Mouse (Mus musculus): ENCODE data around the gene Sc5d. TPM values are rescaled to one million over a fixed set of nuclear protein-coding genes. Genes with fewer than 3 reads are reported as not detected.

Sc5d gene
- 88.8 and 92.6 TPM in 2 replicates for polyA plus RNA-seq (2012; rRNA removed)

GRCm38 (mm10) chr9:42264145-42264544, at the start of gene Sc5d:
Gene Sc5d (minus strand): TSS chr9:42264256.
- DNase-seq, result peak; percentile 96 to 98

GRCm38 (mm10) chr9:42311311-42311710, 47.3 kb upstream of the Sc5d start:
- WGBS, result 96% methylated on average over 3 of the region's 3 CpGs
- Histone ChIP-seq H3K27me3 (ENCODE audit: control insufficient read depth, insufficient read depth, low read length) (no peaks in the 10 kb centered on the region), H3K27ac (ENCODE audit: insufficient read depth, low read length) (no peak overlapping the region), H3K4me1 (ENCODE audit: control insufficient read depth, insufficient read depth, low read length) (no peaks in the 10 kb centered on the region), H3K4me3 (replicated peaks; ENCODE audit: insufficient read depth, low read depth, low read length) (no peak overlapping the region)
- DNase-seq, result no peak
- TF ChIP-seq POLR2A (IDR thresholded peaks at IDR 0.05; ENCODE audit: borderline replicate concordance, insufficient read depth, low read length) (no peak), CTCF (IDR thresholded peaks at IDR 0.05; ENCODE audit: borderline replicate concordance, insufficient read depth, low read depth, low read length) (no peak)

More at GRCm38 (mm10) chr9:42264145-42264544, at the start of gene Sc5d:
- H3K27ac ChIP-seq (ENCODE audit: insufficient read depth, low read length), result peak within 1 kb of the TSS; percentile 58
- H3K4me1 ChIP-seq (ENCODE audit: control insufficient read depth, insufficient read depth, low read length), result peaks cover 2% of the 10 kb centered on the region; the same call in 1 of the 2 replicates
- WGBS, result under 1% methylated on average over 49 of the region's 49 CpGs
- TF ChIP-seq CTCF (IDR thresholded peaks at IDR 0.05; ENCODE audit: borderline replicate concordance, insufficient read depth, low read depth, low read length) (no peak), POLR2A (IDR thresholded peaks at IDR 0.05; ENCODE audit: borderline replicate concordance, insufficient read depth, low read length) (peak; percentile 69)
- H3K4me3 ChIP-seq (replicated peaks; ENCODE audit: insufficient read depth, low read depth, low read length), result peak within 1 kb of the TSS; percentile 95
- H3K27me3 ChIP-seq (ENCODE audit: control insufficient read depth, insufficient read depth, low read length), result no peaks in the 10 kb centered on the region

DNA sequence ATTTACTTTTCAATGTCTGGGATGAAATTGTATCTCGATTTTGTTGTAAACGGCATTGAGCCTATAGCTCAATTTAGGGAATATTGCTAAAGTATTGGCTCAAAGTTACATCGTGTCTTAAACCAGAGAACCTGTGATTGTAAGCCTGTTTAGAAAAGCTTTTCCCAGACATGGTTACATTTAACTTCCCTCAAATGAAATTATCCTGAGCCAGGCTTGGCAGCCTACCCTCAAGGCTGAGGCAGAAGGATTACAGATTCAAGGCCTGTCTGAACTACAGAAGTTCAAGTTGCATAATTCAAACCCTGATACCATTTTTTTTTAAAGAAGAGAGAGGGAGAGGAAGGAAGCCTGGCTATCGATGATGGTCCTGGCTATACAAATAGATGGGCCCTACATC, 39.8 kb upstream of the Sc5d start:
- Histone ChIP-seq H3K4me3 (replicated peaks; ENCODE audit: insufficient read depth, low read depth, low read length) (no peak overlapping the region), H3K27ac (ENCODE audit: insufficient read depth, low read length) (no peak overlapping the region), H3K4me1 (ENCODE audit: control insufficient read depth, insufficient read depth, low read length) (no peaks in the 10 kb centered on the region), H3K27me3 (ENCODE audit: control insufficient read depth, insufficient read depth, low read length) (no peaks in the 10 kb centered on the region)
- no peak for TF ChIP-seq POLR2A (IDR thresholded peaks at IDR 0.05; ENCODE audit: borderline replicate concordance, insufficient read depth, low read length)
- no peak for DNase-seq
- WGBS, result 94% methylated on average over 4 of the region's 4 CpGs

DNA sequence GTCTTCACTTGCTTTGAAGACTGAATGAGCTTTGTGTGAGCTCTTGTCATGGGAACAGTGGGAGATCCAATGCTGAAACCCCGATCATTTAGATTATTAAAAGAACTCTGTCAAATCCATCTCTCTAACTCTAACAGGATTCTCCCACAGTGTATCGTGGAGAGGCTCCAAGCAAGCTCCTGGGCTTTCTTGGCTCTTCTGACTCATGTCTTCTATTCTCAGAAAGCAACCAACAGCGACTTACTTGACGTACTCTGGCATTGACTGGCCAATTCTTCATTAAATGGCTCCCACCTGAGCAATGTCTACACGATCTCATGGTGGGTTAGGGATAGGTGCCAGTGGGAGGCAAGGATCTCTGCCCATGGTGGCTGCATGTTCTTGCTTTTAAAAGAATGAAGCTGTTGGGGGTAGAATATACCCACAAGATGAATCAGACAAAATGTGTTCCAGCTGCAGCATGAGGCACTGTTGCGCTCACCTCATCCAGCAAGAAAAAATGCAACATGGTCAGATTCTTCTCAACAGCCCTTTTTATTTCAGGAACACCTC, 37.1 kb upstream of the Sc5d start:
- Histone ChIP-seq H3K4me3 (replicated peaks; ENCODE audit: insufficient read depth, low read depth, low read length) (no peak overlapping the region), H3K27me3 (ENCODE audit: control insufficient read depth, insufficient read depth, low read length) (no peaks in the 10 kb centered on the region), H3K4me1 (ENCODE audit: control insufficient read depth, insufficient read depth, low read length) (no peaks in the 10 kb centered on the region), H3K27ac (ENCODE audit: insufficient read depth, low read length) (no peak overlapping the region)
- 31% methylated on average over 6 of the region's 6 CpGs for WGBS
- TF ChIP-seq CTCF (IDR thresholded peaks at IDR 0.05; ENCODE audit: borderline replicate concordance, insufficient read depth, low read depth, low read length), result no peak
- no peak for TF ChIP-seq POLR2A (IDR thresholded peaks at IDR 0.05; ENCODE audit: borderline replicate concordance, insufficient read depth, low read length)
- DNase-seq, result no peak

DNA sequence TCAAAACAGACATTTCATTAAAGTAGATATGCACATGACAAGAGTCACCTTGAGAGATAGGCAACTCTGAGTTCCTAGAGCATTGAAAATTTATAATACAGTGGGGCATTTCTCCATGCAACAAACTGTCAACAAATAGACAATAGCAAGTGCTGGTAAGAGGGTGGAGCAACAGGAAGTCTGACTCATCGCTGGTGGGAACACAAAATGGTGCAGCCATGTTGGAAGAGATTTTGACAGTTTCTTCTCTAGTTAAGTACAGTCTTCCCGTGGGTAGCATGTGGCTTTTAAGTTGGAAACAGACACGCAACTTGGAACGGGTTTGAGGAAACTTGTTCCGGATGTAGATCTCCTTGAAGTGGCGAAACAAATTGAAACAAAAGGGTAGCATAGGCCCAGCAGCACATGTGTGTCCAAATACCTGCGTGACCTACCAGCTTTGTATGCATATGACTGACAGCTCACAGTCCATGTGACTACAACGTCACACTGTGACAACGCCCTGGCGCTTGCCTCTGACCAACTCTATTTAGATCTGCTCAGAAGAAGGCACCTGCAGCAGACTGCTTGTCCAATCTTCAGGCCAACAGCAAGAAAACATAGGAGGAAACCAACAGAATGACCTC, 32.4 kb upstream of the Sc5d start:
- WGBS, result 93% methylated on average over 10 of the region's 10 CpGs
- no peaks in the 10 kb centered on the region for H3K4me1 ChIP-seq (ENCODE audit: control insufficient read depth, insufficient read depth, low read length)

DNA sequence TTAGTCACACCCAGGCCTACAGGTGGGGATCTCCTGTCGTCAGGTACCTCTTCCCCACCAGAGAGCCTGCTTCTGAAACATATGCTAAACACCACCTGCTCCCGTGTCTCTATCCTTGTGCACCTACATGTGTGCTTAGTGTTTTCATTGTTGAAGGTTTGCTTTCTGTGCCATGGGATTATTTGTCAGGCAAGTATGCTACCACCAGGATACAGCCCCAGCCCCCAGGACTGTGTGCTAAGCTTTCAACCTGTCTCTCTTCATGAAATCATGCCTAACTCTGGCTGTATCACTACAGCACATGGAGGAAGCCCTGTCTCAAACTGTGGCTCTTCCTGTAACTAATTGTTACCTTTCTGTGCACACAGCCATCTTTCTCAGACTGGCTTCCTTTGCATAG, 30.1 kb upstream of the Sc5d start:
- H3K27me3 ChIP-seq (ENCODE audit: control insufficient read depth, insufficient read depth, low read length), result no peaks in the 10 kb centered on the region
- H3K27ac ChIP-seq (ENCODE audit: insufficient read depth, low read length), result no peak overlapping the region
- no peaks in the 10 kb centered on the region for H3K4me1 ChIP-seq (ENCODE audit: control insufficient read depth, insufficient read depth, low read length)
- no peak for DNase-seq
- WGBS, result 86% methylated on average over 2 of the region's 2 CpGs
- no peak for TF ChIP-seq POLR2A (IDR thresholded peaks at IDR 0.05; ENCODE audit: borderline replicate concordance, insufficient read depth, low read length)
- no peak for TF ChIP-seq CTCF (IDR thresholded peaks at IDR 0.05; ENCODE audit: borderline replicate concordance, insufficient read depth, low read depth, low read length)
- no peak overlapping the region for H3K4me3 ChIP-seq (replicated peaks; ENCODE audit: insufficient read depth, low read depth, low read length)

More for the DNA sequence above, 32.4 kb upstream of the Sc5d start:
- no peak for TF ChIP-seq POLR2A (IDR thresholded peaks at IDR 0.05; ENCODE audit: borderline replicate concordance, insufficient read depth, low read length)
- no peak for TF ChIP-seq CTCF (IDR thresholded peaks at IDR 0.05; ENCODE audit: borderline replicate concordance, insufficient read depth, low read depth, low read length)
- Histone ChIP-seq H3K4me3 (replicated peaks; ENCODE audit: insufficient read depth, low read depth, low read length) (no peak overlapping the region), H3K27ac (ENCODE audit: insufficient read depth, low read length) (no peak overlapping the region), H3K27me3 (ENCODE audit: control insufficient read depth, insufficient read depth, low read length) (no peaks in the 10 kb centered on the region)
- DNase-seq, result no peak

DNA sequence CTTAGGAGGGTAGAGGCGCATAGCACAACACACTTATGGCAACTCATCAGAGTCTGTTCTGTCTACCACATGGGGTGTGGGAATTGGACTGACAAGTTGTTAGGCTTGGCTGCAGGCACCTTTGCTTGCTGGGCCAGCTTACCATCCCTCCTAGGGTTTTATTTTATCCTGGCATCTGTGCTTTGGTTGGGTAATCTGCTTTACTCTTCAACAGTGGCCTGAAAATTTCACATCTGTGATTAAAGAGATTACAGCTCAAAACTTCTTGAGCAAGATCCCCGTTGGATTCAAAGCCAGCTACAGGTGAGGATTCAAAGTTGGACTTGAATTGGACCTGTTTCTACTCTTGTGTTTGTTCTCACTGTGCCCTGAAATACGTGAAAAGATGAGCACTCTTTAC, 29.5 kb upstream of the Sc5d start:
- TF ChIP-seq CTCF (IDR thresholded peaks at IDR 0.05; ENCODE audit: borderline replicate concordance, insufficient read depth, low read depth, low read length), result no peak
- no peak for TF ChIP-seq POLR2A (IDR thresholded peaks at IDR 0.05; ENCODE audit: borderline replicate concordance, insufficient read depth, low read length)
- Histone ChIP-seq H3K27me3 (ENCODE audit: control insufficient read depth, insufficient read depth, low read length) (no peaks in the 10 kb centered on the region), H3K27ac (ENCODE audit: insufficient read depth, low read length) (no peak overlapping the region), H3K4me3 (replicated peaks; ENCODE audit: insufficient read depth, low read depth, low read length) (no peak overlapping the region), H3K4me1 (ENCODE audit: control insufficient read depth, insufficient read depth, low read length) (no peaks in the 10 kb centered on the region)
- DNase-seq, result no peak
- WGBS, result 74% methylated on average over 3 of the region's 3 CpGs

GRCm38 (mm10) chr9:42293051-42293450, 29.0 kb upstream of the Sc5d start:
- no peaks in the 10 kb centered on the region for H3K4me1 ChIP-seq (ENCODE audit: control insufficient read depth, insufficient read depth, low read length)
- WGBS, result 17% methylated on average over 7 of the region's 7 CpGs
- no peak for DNase-seq
- no peak overlapping the region for H3K27ac ChIP-seq (ENCODE audit: insufficient read depth, low read length)
- H3K27me3 ChIP-seq (ENCODE audit: control insufficient read depth, insufficient read depth, low read length), result no peaks in the 10 kb centered on the region
- H3K4me3 ChIP-seq (replicated peaks; ENCODE audit: insufficient read depth, low read depth, low read length), result no peak overlapping the region
- TF ChIP-seq CTCF (IDR thresholded peaks at IDR 0.05; ENCODE audit: borderline replicate concordance, insufficient read depth, low read depth, low read length) (no peak), POLR2A (IDR thresholded peaks at IDR 0.05; ENCODE audit: borderline replicate concordance, insufficient read depth, low read length) (no peak)

Data from cerebellum, adult 2 months (tissue).